In genomic region chr9:104102301-104102700, GRCm38 (mm10) we compare ENCODE assay signal across 16 mouse cellular contexts. TPM values are rescaled to one million over a fixed set of nuclear protein-coding genes. Genes with fewer than 3 reads are reported as not detected.
DNase-seq lines count a peak whose midpoint lies in the region; ATAC-seq and TF ChIP-seq lines count a peak whose summit lies in the region.
"Had no signal": no experiment of that assay in that cellular context is flagged by ENCODE, and none has a peak within 500 bp of the region (broad histone marks: within the 10 kb centered on the region; RNA-seq: fewer than 3 reads in every experiment).

No protein-coding gene starts in this region.

- peaks cover 2% of the 10 kb centered on the region for H3K4me1 ChIP-seq in heart, adult 2 months (ENCODE audit: control insufficient read depth, insufficient read depth, low read length)
- H3K4me1 ChIP-seq in heart, embryonic 11.5 days (ENCODE audit: control insufficient read depth, insufficient read depth, low read length): peaks cover 2% of the 10 kb centered on the region; the same call in 1 of the 2 replicates
- peaks cover 62% of the 10 kb centered on the region for H3K4me1 ChIP-seq in E14TG2a.4 (replicated peaks; ENCODE audit: low read depth, low read length)
- no peaks in the 10 kb centered on the region for H3K4me1 ChIP-seq in heart, postnatal 0 days (ENCODE audit: control insufficient read depth, insufficient read depth)
- no peaks in the 10 kb centered on the region for H3K4me1 ChIP-seq in hindbrain, postnatal 0 days (ENCODE audit: insufficient read depth, low read length)
- H3K4me1 ChIP-seq: liver, embryonic 15.5 days; midbrain, embryonic 15.5 days had no signal

- no peak overlapping the region for H3K9ac ChIP-seq in heart, adult 2 months (ENCODE audit: low read depth, low read length)
- no peak overlapping the region for H3K9ac ChIP-seq in heart, embryonic 11.5 days (ENCODE audit: low read depth, low read length)
- no peak overlapping the region for H3K9ac ChIP-seq in heart, postnatal 0 days (replicated peaks; ENCODE audit: low read depth, low read length)
- H3K9ac ChIP-seq in hindbrain, postnatal 0 days (replicated peaks; ENCODE audit: low read length): no peak overlapping the region
- H3K9ac ChIP-seq: liver, embryonic 15.5 days; midbrain, embryonic 15.5 days had no signal

- peak; percentile 38; the same call in 1 of the 2 replicates for TF ChIP-seq POLR2A in heart, adult 2 months (IDR thresholded peaks at IDR 0.05; ENCODE audit: insufficient read depth, low read depth, low read length)

- H3K79me2 ChIP-seq in heart, adult 2 months (replicated peaks; ENCODE audit: control insufficient read depth, insufficient read depth, low read length): no peaks in the 10 kb centered on the region

- H3K27me3 ChIP-seq in heart, adult 2 months (ENCODE audit: control insufficient read depth, insufficient read depth, low read length): no peaks in the 10 kb centered on the region
- H3K27me3 ChIP-seq in heart, embryonic 11.5 days (ENCODE audit: control insufficient read depth, insufficient read depth, low read length): no peaks in the 10 kb centered on the region
- peaks cover 16% of the 10 kb centered on the region for H3K27me3 ChIP-seq in E14TG2a.4 (ENCODE audit: insufficient read depth, low read length)
- no peaks in the 10 kb centered on the region for H3K27me3 ChIP-seq in heart, postnatal 0 days (ENCODE audit: control insufficient read depth, insufficient read depth, low read length)
- no peaks in the 10 kb centered on the region for H3K27me3 ChIP-seq in hindbrain, postnatal 0 days (ENCODE audit: insufficient read depth, low read length)
- H3K27me3 ChIP-seq: liver, embryonic 15.5 days; midbrain, embryonic 15.5 days had no signal

- no peak for TF ChIP-seq EP300 in heart, adult 2 months (IDR thresholded peaks at IDR 0.05; ENCODE audit: insufficient read depth, low read depth, low read length)
- TF ChIP-seq EP300 in heart, postnatal 0 days (IDR thresholded peaks at IDR 0.05; ENCODE audit: low read depth): no peak

- no peak overlapping the region for H3K4me3 ChIP-seq in heart, adult 2 months
- H3K4me3 ChIP-seq in heart, embryonic 11.5 days (ENCODE audit: low read depth, low read length): no peak overlapping the region
- peak overlapping the region; percentile 29; the same call in 1 of the 2 replicates for H3K4me3 ChIP-seq in E14TG2a.4 (replicated peaks; ENCODE audit: low read length)
- no peak overlapping the region for H3K4me3 ChIP-seq in heart, postnatal 0 days (ENCODE audit: low read depth, low read length)
- no peak overlapping the region for H3K4me3 ChIP-seq in hindbrain, postnatal 0 days (ENCODE audit: low read length)
- H3K4me3 ChIP-seq: erythroblast, embryonic 14.5 days; liver, embryonic 15.5 days; midbrain, embryonic 15.5 days had no signal

- peak in 1 of 2 experiments; percentile 32 for DNase-seq in heart, adult 2 months
- peak; percentile 23 for DNase-seq in NIH3T3 (ENCODE audit: low read depth)
- peak; percentile 43 for DNase-seq in heart, postnatal 0 days (ENCODE audit: low spot score)
- no peak for DNase-seq in left cerebral cortex, postnatal 14 days (ENCODE audit: low spot score in 2 of 2)
- no peak for DNase-seq in hindbrain, postnatal 0 days (ENCODE audit: low spot score)
- no peak for DNase-seq in thymus, postnatal 4 days
- DNase-seq: cerebellum, adult 18-20 months; kidney, adult 8-10 months; right cerebral cortex, postnatal 25 days had no signal

- intact Hi-C loops in heart, adult 2 months (cut with DNase I): no loop called here
- intact Hi-C loops in left cerebral cortex, postnatal 14 days (cut with DNase I): no loop called here

- no peak for TF ChIP-seq CTCF in heart, adult 2 months (IDR thresholded peaks at IDR 0.05)
- no peak for TF ChIP-seq CTCF in E14TG2a.4 (conservative IDR thresholded peaks at IDR 0.05; ENCODE audit: low read length)
- no peak for TF ChIP-seq CTCF in heart, postnatal 0 days (IDR thresholded peaks at IDR 0.05; ENCODE audit: low read depth)
- no peak for TF ChIP-seq CTCF in hindbrain, postnatal 0 days (IDR thresholded peaks at IDR 0.05; ENCODE audit: low read depth)

- H3K9me3 ChIP-seq in heart, embryonic 11.5 days (replicated peaks; ENCODE audit: control insufficient read depth, low read length): no peaks in the 10 kb centered on the region
- H3K9me3 ChIP-seq in E14TG2a.4 (ENCODE audit: low read length): peaks cover 10% of the 10 kb centered on the region
- H3K9me3 ChIP-seq in heart, postnatal 0 days (replicated peaks; ENCODE audit: control insufficient read depth, low read length): no peaks in the 10 kb centered on the region
- H3K9me3 ChIP-seq in hindbrain, postnatal 0 days (ENCODE audit: low read length): no peaks in the 10 kb centered on the region
- H3K9me3 ChIP-seq: liver, embryonic 15.5 days; midbrain, embryonic 15.5 days had no signal

- WGBS in heart, adult 2 months: 21% methylated on average over 6 of the region's 6 CpGs
- WGBS in heart, embryonic 11.5 days (ENCODE audit: insufficient replicate concordance): 26% methylated on average over 6 of the region's 6 CpGs
- 19% methylated on average over 6 of the region's 6 CpGs for WGBS in heart, postnatal 0 days
- WGBS in hindbrain, postnatal 0 days: 36% methylated on average over 6 of the region's 6 CpGs

- no peaks in the 10 kb centered on the region for H3K36me3 ChIP-seq in heart, adult 2 months (ENCODE audit: control insufficient read depth, insufficient read depth, low read length)
- H3K36me3 ChIP-seq in heart, embryonic 11.5 days (ENCODE audit: control insufficient read depth, insufficient read depth, low read length): no peaks in the 10 kb centered on the region
- no peaks in the 10 kb centered on the region for H3K36me3 ChIP-seq in E14TG2a.4 (ENCODE audit: insufficient read depth, low read length)
- H3K36me3 ChIP-seq in heart, postnatal 0 days (replicated peaks; ENCODE audit: control insufficient read depth, insufficient read depth, low read length): peaks cover 10% of the 10 kb centered on the region
- no peaks in the 10 kb centered on the region for H3K36me3 ChIP-seq in hindbrain, postnatal 0 days (ENCODE audit: insufficient read depth, low read length)
- H3K36me3 ChIP-seq: liver, embryonic 15.5 days; midbrain, embryonic 15.5 days had no signal

- no peak for ATAC-seq in heart, embryonic 11.5 days (replicated peaks; ENCODE audit: insufficient number of reproducible peaks, low FRiP score, low TSS enrichment)
- peak; percentile 51; the same call in 1 of the 2 replicates for ATAC-seq in heart, postnatal 0 days (ENCODE audit: insufficient read depth, low read depth)
- no peak for ATAC-seq in hindbrain, postnatal 0 days
- ATAC-seq: midbrain, embryonic 15.5 days had no signal

- H3K4me2 ChIP-seq in heart, embryonic 11.5 days: no peak overlapping the region
- peak overlapping the region; percentile 27; the same call in 1 of the 2 replicates for H3K4me2 ChIP-seq in heart, postnatal 0 days (ENCODE audit: low read depth, low read length)
- H3K4me2 ChIP-seq in hindbrain, postnatal 0 days (ENCODE audit: low read depth, low read length): no peak overlapping the region
- H3K4me2 ChIP-seq: liver, embryonic 15.5 days; midbrain, embryonic 15.5 days had no signal

- H3K27ac ChIP-seq in heart, adult 2 months: no peak overlapping the region
- H3K27ac ChIP-seq in heart, embryonic 11.5 days (ENCODE audit: low read depth, low read length): no peak overlapping the region
- no peak overlapping the region for H3K27ac ChIP-seq in heart, postnatal 0 days (ENCODE audit: low read depth)
- H3K27ac ChIP-seq in hindbrain, postnatal 0 days: no peak overlapping the region
- H3K27ac ChIP-seq: liver, embryonic 15.5 days; macrophage; midbrain, embryonic 15.5 days had no signal

RNA-seq across cellular contexts. Expression of gene Ackr4, which starts 24.4 kb away (rescaled TPM):
- total RNA-seq in heart, adult 2 months (2021): 1 to 10 TPM; 1.6 to 2.4 TPM
- polyA plus RNA-seq in heart, adult 2 months (2012; rRNA removed): 6.8 and 10.9 TPM in 2 replicates
- polyA plus RNA-seq in heart, embryonic 11.5 days (2014; fragmentation: Nextera tagmentation; extraction: Ambion mirVana): 0.31 and 0.48 TPM in 2 replicates
- total RNA-seq in heart, postnatal 0 days (2014; rRNA removed; ENCODE audit: low replicate concordance): 18.1 and 18.8 TPM in 2 replicates
- 6.4 and 6.7 TPM in 2 replicates for polyA plus RNA-seq in heart, postnatal 0 days (2015; fragmentation: Nextera tagmentation; extraction: Ambion mirVana)
- total RNA-seq in left cerebral cortex, postnatal 14 days (2021): under 1 TPM; 0.35 to 0.47 TPM
- 0.54 and 1.3 TPM in 2 replicates for total RNA-seq in hindbrain, postnatal 0 days (2014; rRNA removed)
- 0.93 and 1.0 TPM in 2 replicates for polyA plus RNA-seq in hindbrain, postnatal 0 days (2015; fragmentation: Nextera tagmentation; extraction: Ambion mirVana)
- total RNA-seq: hematopoietic stem cell, adult 5-6 weeks had no signal
- polyA plus RNA-seq: erythroblast, embryonic 14.5 days; macrophage had no signal

RNA-seq across cellular contexts. Expression of gene Acad11, which starts 39.1 kb away (rescaled TPM):
- total RNA-seq in heart, adult 2 months (2021): 100 to 1,000 TPM in 1 of 2 experiments, 10 to 100 TPM in 1; 99.8 to 110 TPM
- polyA plus RNA-seq in heart, adult 2 months (2012; rRNA removed): 72.8 and 135 TPM in 2 replicates
- polyA plus RNA-seq in heart, embryonic 11.5 days (2014; fragmentation: Nextera tagmentation; extraction: Ambion mirVana): 8.6 and 13.7 TPM in 2 replicates
- 36.7 and 58.5 TPM in 2 replicates for total RNA-seq in heart, postnatal 0 days (2014; rRNA removed; ENCODE audit: low replicate concordance)
- 17.4 and 18.6 TPM in 2 replicates for polyA plus RNA-seq in heart, postnatal 0 days (2015; fragmentation: Nextera tagmentation; extraction: Ambion mirVana)
- 10 to 100 TPM; 21.2 to 22.9 TPM for total RNA-seq in left cerebral cortex, postnatal 14 days (2021)
- total RNA-seq in hindbrain, postnatal 0 days (2014; rRNA removed): 14.2 and 16.1 TPM in 2 replicates
- polyA plus RNA-seq in hindbrain, postnatal 0 days (2015; fragmentation: Nextera tagmentation; extraction: Ambion mirVana): 6.5 and 7.4 TPM in 2 replicates
- polyA plus RNA-seq: erythroblast, embryonic 14.5 days had no signal

RNA-seq across cellular contexts. Expression of gene Uba5, which starts 39.4 kb away (rescaled TPM):
- total RNA-seq in heart, adult 2 months (2021): 10 to 100 TPM; 14.8 to 16.0 TPM
- 11.4 and 22.0 TPM in 2 replicates for polyA plus RNA-seq in heart, adult 2 months (2012; rRNA removed)
- polyA plus RNA-seq in heart, embryonic 11.5 days (2014; fragmentation: Nextera tagmentation; extraction: Ambion mirVana): 42.5 and 49.4 TPM in 2 replicates
- total RNA-seq in heart, postnatal 0 days (2014; rRNA removed; ENCODE audit: low replicate concordance): 25.3 and 32.0 TPM in 2 replicates
- polyA plus RNA-seq in heart, postnatal 0 days (2015; fragmentation: Nextera tagmentation; extraction: Ambion mirVana): 27.7 and 28.3 TPM in 2 replicates
- total RNA-seq in left cerebral cortex, postnatal 14 days (2021): 10 to 100 TPM; 39.0 to 41.6 TPM
- 45.1 and 54.2 TPM in 2 replicates for total RNA-seq in hindbrain, postnatal 0 days (2014; rRNA removed)
- polyA plus RNA-seq in hindbrain, postnatal 0 days (2015; fragmentation: Nextera tagmentation; extraction: Ambion mirVana): 68.2 and 71.7 TPM in 2 replicates

Comparison
In these comparisons a context has a peak if more than half of its experiments do, and no peak if none do; other contexts are left out.
1. DNase-seq: peak in NIH3T3 (single experiment) and heart, postnatal 0 days (single experiment); none in left cerebral cortex, postnatal 14 days (0 of 2), hindbrain, postnatal 0 days (single experiment) and thymus, postnatal 4 days (single experiment).